Mouse (Mus musculus): Measurements from ENCODE around the gene Rhot2.

GRCm38 (mm10) chr17:25843636-25844395 lies 835 bp downstream of the Rhot2 start:
- TF ChIP-seq USF1 (IDR thresholded peaks at IDR 0.05; ENCODE audit: low read depth) (no peak), POLR2A (IDR thresholded peaks at IDR 0.05; ENCODE audit: insufficient read length, low read depth) (no peak)
